Mouse (Mus musculus) hindbrain, embryonic 15.5 days (tissue): ENCODE data around the gene Nuak1. TPM values are rescaled to one million over a fixed set of nuclear protein-coding genes. Genes with fewer than 3 reads are reported as not detected.
A peak's percentile ranks its signal among the peaks of the same experiment; 100 is the strongest.
"Not testable (repeated sequence)": the region's sequence is repeated elsewhere in the genome, so short reads cannot be mapped to it uniquely, and the experiment has no call there.

Source experiments
- ATAC-seq: fragments of 200-750 bp; cut with Nextera tagmentation; 2 replicates; pipeline ENCODE4 v1.8.0; 2017; ENCODE audit warnings: low read depth, moderate number of reproducible peaks, moderate TSS enrichment; ENCODE audit not compliant: low FRiP score
- H3K27ac ChIP-seq: fragments of 300-500 bp; sonication (generic); replicated peaks from 2 replicates; pipeline ENCODE4 v1.5.1; 2015; ENCODE audit warnings: mild to moderate bottlenecking, inconsistent platforms
- H3K27me3 ChIP-seq: fragments of 300-500 bp; sonication (generic); 2 replicates; pipeline ENCODE4 v1.6.1; 2015; ENCODE audit warnings: control low read depth, inconsistent platforms
- H3K36me3 ChIP-seq: fragments of 300-500 bp; sonication (generic); 2 replicates; pipeline ENCODE4 v1.6.1; 2015; ENCODE audit warnings: control low read depth, inconsistent platforms
- H3K4me1 ChIP-seq: fragments of 300-500 bp; sonication (generic); replicated peaks from 2 replicates; pipeline ENCODE4 v1.6.1; 2015; ENCODE audit warnings: control low read depth, inconsistent platforms
- H3K4me2 ChIP-seq: fragments of 300-500 bp; sonication (generic); 2 replicates; pipeline ENCODE4 v1.6.1; 2015; ENCODE audit warnings: moderate library complexity, mild to moderate bottlenecking, inconsistent platforms
- H3K4me3 ChIP-seq: fragments of 300-500 bp; sonication (generic); 2 replicates; pipeline ENCODE4 v1.5.1; 2015; ENCODE audit warnings: mild to moderate bottlenecking, inconsistent platforms
- H3K9ac ChIP-seq: fragments of 300-500 bp; sonication (generic); 2 replicates; pipeline ENCODE4 v1.6.1; 2015; ENCODE audit warnings: inconsistent platforms
- H3K9me3 ChIP-seq: fragments of 300-500 bp; sonication (generic); 2 replicates; pipeline ENCODE4 v1.6.1; 2016; ENCODE audit warnings: control low read depth, inconsistent platforms
- WGBS: fragments of 180-500 bp; shearing (Covaris S2); methylation state at CpG from one replicate; pipeline ENCODE4 v1.1.7; 2015; 5-methylcytosine and 5-hydroxymethylcytosine counted together
- polyA plus RNA-seq: library from polyadenylated mRNA; unstranded; fragments of >200 nt; fragmentation: Nextera tagmentation; extraction: Ambion mirVana; gene quantifications from 2 replicates; pipeline ENCODE4 v1.2.1, GENCODE M21; 2015

Gene Nuak1
- polyA plus RNA-seq, result 4.5 and 5.2 TPM in 2 replicates

DNA sequence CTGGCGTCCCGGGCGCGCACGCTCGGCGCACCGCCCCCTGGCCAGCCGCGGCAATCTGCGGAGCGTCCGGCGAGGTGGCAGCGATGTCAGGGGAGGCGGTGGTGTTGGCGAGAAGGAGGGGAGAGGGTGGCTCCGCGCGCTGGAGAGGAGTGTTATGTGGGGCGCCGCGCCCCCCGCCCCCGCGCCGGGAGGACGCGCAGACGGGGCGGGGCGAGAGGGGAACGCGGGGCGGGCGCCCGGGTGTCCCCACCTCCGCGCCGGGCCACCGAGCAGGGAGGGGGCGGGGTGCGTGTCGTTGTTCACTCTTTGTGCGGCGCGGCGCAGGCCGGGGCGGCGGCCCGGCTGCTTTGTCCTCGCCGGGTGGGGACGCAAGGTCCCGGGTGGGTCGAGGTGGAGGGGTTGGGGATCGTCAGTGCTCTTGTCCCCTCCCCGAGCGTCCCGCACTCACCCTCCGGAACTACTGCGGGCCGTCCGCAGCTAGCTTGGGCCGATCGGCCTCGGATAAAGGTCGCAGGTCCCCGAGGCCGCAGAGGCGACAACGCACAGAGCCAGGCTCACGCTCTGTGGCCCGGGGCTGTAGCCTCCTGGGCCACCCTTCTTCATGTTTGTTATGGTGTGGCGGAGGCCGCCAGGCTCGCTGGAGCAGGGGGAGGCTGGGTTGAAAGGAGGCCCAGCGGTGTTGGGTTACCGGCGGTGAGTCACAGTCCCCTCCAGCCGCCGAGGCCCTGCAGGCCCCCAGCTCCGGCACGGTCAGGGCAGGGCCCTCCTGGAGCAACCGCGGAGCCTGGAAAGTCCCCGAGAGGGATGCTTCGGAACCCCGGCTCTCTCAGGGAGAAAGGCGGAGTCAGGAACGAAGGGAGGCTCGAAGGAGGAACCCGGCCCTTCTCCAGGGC lies at the start of gene Nuak1:
Gene Nuak1 (minus strand): TSS at position 57 of the 893 bp plus-strand sequence.
- H3K4me2 ChIP-seq, result peak within 1 kb of the TSS; percentile 95
- under 1% methylated on average over 75 of the region's 94 CpGs for WGBS
- no peaks in the 10 kb centered on the region for H3K9me3 ChIP-seq
- peak; percentile 92 for ATAC-seq
- H3K27ac ChIP-seq, result peak within 1 kb of the TSS; percentile 96
- H3K4me1 ChIP-seq, result peaks cover 55% of the 10 kb centered on the region
- peak within 1 kb of the TSS; percentile 99 for H3K9ac ChIP-seq
- H3K36me3 ChIP-seq, result no peaks in the 10 kb centered on the region
- no peaks in the 10 kb centered on the region for H3K27me3 ChIP-seq
- peak within 1 kb of the TSS; percentile 87 for H3K4me3 ChIP-seq

DNA sequence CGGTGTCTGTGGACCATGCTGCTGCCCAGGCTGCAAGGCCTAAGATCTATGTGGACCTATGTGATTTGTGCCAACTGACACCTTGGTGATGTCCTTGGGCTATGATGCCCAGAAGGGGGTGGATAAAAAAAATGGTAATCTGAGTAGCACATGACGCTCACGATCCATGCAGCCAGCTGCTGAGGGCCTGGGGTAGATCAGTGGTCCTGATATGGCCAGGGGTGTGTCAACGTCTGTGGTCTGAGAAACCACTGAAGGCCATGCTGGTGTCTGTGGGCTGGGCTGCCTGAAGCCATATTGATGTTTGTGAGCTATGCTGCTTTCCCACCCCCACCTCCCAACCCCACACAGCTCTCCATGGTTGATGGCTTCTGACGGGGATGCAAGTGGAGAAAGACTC lies 49.7 kb upstream of the Nuak1 start:
- Histone ChIP-seq H3K4me1 (no peaks in the 10 kb centered on the region), H3K4me3 (no peak overlapping the region), H3K27ac (no peak overlapping the region), H3K27me3 (no peaks in the 10 kb centered on the region), H3K36me3 (no peaks in the 10 kb centered on the region), H3K4me2 (no peak overlapping the region), H3K9ac (no peak overlapping the region), H3K9me3 (no peaks in the 10 kb centered on the region)
- 95% methylated on average over 5 of the region's 5 CpGs for WGBS
- ATAC-seq, result no peak

DNA sequence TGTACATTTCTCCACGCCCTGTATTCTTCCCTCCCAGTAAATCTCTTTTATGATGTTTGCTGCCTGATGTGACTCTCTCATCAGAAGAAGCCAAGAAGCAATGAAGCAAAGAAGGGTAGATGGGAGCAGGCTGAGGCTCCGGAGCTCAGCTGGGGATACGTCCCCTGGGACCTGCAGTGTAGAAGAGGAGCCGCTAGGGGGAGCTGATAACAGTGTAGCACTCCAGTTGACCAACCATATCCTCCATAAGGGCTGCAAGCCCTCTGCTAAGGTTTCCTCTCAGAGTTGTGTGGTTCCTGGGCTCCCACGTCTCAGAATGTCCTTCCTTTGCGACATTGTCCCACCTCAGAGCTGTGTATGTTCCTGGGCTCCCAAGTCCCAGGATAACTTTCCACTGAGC lies 47.9 kb upstream of the Nuak1 start:
- Histone ChIP-seq H3K4me2 (no peak overlapping the region), H3K27me3 (no peaks in the 10 kb centered on the region), H3K4me3 (no peak overlapping the region), H3K36me3 (no peaks in the 10 kb centered on the region), H3K4me1 (no peaks in the 10 kb centered on the region), H3K9me3 (no peaks in the 10 kb centered on the region), H3K27ac (no peak overlapping the region), H3K9ac (no peak overlapping the region)
- 37% methylated on average over 6 of the region's 6 CpGs for WGBS
- no peak for ATAC-seq

DNA sequence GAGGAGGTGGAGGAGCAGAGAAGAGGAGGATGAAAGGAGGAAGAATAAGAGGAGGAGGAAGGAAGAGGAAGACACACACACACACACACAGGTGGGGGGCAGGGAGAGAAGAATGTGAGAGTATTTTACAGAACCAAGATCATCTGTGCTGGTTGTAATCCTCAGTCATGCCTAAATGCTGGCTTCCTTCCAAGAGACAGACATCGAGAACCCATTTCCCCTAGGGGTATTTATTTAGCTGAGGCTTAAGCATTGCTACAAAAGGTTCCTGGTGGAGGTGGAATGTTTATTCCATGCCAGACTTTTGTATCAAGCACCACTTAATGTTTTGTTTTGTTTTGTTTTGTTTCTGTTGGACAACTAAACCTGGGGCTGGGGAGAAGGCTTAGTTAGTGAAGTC lies 44.3 kb upstream of the Nuak1 start:
- ATAC-seq, result no peak
- no peaks in the 10 kb centered on the region for H3K36me3 ChIP-seq
- H3K4me2 ChIP-seq, result no peak overlapping the region
- no peaks in the 10 kb centered on the region for H3K9me3 ChIP-seq
- H3K4me1 ChIP-seq, result peaks cover 8% of the 10 kb centered on the region; the same call in 1 of the 2 replicates
- 53% methylated on average over 1 of the region's 1 CpGs for WGBS
- H3K9ac ChIP-seq, result no peak overlapping the region
- H3K4me3 ChIP-seq, result no peak overlapping the region
- H3K27me3 ChIP-seq, result no peaks in the 10 kb centered on the region
- no peak overlapping the region for H3K27ac ChIP-seq

- H3K27ac ChIP-seq, result no peak overlapping the region
- no peaks in the 10 kb centered on the region for H3K36me3 ChIP-seq
- H3K9ac ChIP-seq, result no peak overlapping the region
- H3K4me3 ChIP-seq, result no peak overlapping the region
- H3K27me3 ChIP-seq, result no peaks in the 10 kb centered on the region
- no peaks in the 10 kb centered on the region for H3K9me3 ChIP-seq
- no peak overlapping the region for H3K4me2 ChIP-seq
- ATAC-seq, result no peak
- peaks cover 8% of the 10 kb centered on the region; the same call in 1 of the 2 replicates for H3K4me1 ChIP-seq
- 85% methylated on average over 3 of the region's 3 CpGs for WGBS
Measured at GRCm38 (mm10) chr10:84483553-84483952, 43.2 kb upstream of the Nuak1 start.

DNA sequence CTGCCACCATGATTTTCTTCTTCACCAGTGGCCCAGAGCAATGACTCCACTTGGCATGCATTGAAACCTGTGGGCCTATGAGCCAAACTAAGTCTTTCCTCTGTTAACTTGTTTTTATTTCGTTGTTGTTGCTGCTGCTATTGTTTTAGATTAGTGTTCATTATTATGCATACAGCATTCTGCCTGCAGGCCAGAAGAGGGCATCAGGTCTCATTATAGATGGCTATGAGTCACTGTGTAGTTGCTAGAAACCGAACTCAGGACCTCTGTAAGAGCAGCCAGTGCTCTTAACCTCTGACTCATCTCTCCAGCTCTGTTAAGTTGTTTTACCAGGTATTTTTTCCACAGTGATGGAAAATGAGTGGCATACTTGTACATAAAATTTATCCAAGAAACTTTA lies 42.7 kb upstream of the Nuak1 start:
- ATAC-seq, result no peak
- Histone ChIP-seq H3K9ac (no peak overlapping the region), H3K4me3 (no peak overlapping the region), H3K4me1 (peaks cover 8% of the 10 kb centered on the region; the same call in 1 of the 2 replicates), H3K36me3 (no peaks in the 10 kb centered on the region), H3K4me2 (no peak overlapping the region), H3K27ac (no peak overlapping the region), H3K27me3 (no peaks in the 10 kb centered on the region), H3K9me3 (no peaks in the 10 kb centered on the region)
- 75% methylated on average over 2 of the region's 2 CpGs for WGBS

- not testable (repeated sequence) for H3K4me3 ChIP-seq, H3K9ac ChIP-seq, H3K36me3 ChIP-seq, H3K27ac ChIP-seq, ATAC-seq, H3K9me3 ChIP-seq, H3K27me3 ChIP-seq, H3K4me2 ChIP-seq
- peaks cover 13% of the 10 kb centered on the region; the same call in 1 of the 2 replicates for H3K4me1 ChIP-seq
- WGBS, result 92% methylated on average over 15 of the region's 15 CpGs
Measured at GRCm38 (mm10) chr10:84482418-84482817, 42.0 kb upstream of the Nuak1 start.

DNA sequence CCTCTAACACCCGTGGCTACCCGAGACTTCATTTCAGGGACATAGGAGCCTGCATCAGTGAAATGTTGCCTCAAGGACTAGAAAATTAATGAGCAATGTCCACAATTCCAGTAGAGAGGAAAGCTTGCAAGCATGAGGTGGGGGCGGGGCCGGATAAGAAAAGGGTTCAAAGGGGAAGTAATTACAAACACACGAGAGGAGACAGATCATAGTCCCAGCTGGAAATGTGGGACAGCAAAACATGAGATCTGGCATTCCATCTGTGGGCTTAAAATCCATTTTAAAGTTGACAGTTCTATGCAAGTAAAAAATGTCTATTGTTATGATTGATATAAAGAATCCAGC lies 40.9 kb upstream of the Nuak1 start:
- ATAC-seq, result no peak
- 44% methylated on average over 5 of the region's 5 CpGs for WGBS
- no peak overlapping the region for H3K27ac ChIP-seq

GRCm38 (mm10) chr10:84480667-84481326 lies 40.4 kb upstream of the Nuak1 start:
- H3K36me3 ChIP-seq, result no peaks in the 10 kb centered on the region
- no peak overlapping the region for H3K9ac ChIP-seq
- H3K4me2 ChIP-seq, result no peak overlapping the region
- H3K4me1 ChIP-seq, result peaks cover 13% of the 10 kb centered on the region; the same call in 1 of the 2 replicates
- H3K4me3 ChIP-seq, result no peak overlapping the region
- H3K27ac ChIP-seq, result 0 out of 2 replicates have a peak overlapping the region, but pooled peaks have one; percentile 0
- 51% methylated on average over 8 of the region's 8 CpGs for WGBS
- no peak for ATAC-seq
- H3K27me3 ChIP-seq, result no peaks in the 10 kb centered on the region
- no peaks in the 10 kb centered on the region for H3K9me3 ChIP-seq

More for the DNA sequence above, 40.9 kb upstream of the Nuak1 start:
- Histone ChIP-seq H3K9me3 (no peaks in the 10 kb centered on the region), H3K36me3 (no peaks in the 10 kb centered on the region), H3K27me3 (no peaks in the 10 kb centered on the region), H3K4me3 (no peak overlapping the region), H3K4me1 (peaks cover 13% of the 10 kb centered on the region; the same call in 1 of the 2 replicates), H3K4me2 (no peak overlapping the region), H3K9ac (no peak overlapping the region)

GRCm38 (mm10) chr10:84480146-84480545 lies 39.7 kb upstream of the Nuak1 start:
- no peak overlapping the region for H3K9ac ChIP-seq
- H3K27ac ChIP-seq, result no peak overlapping the region
- WGBS, result 34% methylated on average over 4 of the region's 4 CpGs

GRCm38 (mm10) chr10:84477613-84478076 lies 37.2 kb upstream of the Nuak1 start:
- no peak overlapping the region for H3K4me2 ChIP-seq
- H3K36me3 ChIP-seq, result no peaks in the 10 kb centered on the region
- peaks cover 13% of the 10 kb centered on the region; the same call in 1 of the 2 replicates for H3K4me1 ChIP-seq
- H3K4me3 ChIP-seq, result no peak overlapping the region
- H3K9ac ChIP-seq, result no peak overlapping the region
- 8% methylated on average over 3 of the region's 3 CpGs for WGBS
- no peaks in the 10 kb centered on the region for H3K27me3 ChIP-seq
- 0 out of 2 replicates have a peak, but pooled peaks have one; percentile 42 for ATAC-seq
- H3K27ac ChIP-seq, result no peak overlapping the region
- H3K9me3 ChIP-seq, result no peaks in the 10 kb centered on the region

More at GRCm38 (mm10) chr10:84480146-84480545, 39.7 kb upstream of the Nuak1 start:
- Histone ChIP-seq H3K4me3 (no peak overlapping the region), H3K9me3 (no peaks in the 10 kb centered on the region), H3K27me3 (no peaks in the 10 kb centered on the region), H3K4me1 (peaks cover 13% of the 10 kb centered on the region; the same call in 1 of the 2 replicates), H3K36me3 (no peaks in the 10 kb centered on the region), H3K4me2 (no peak overlapping the region)
- ATAC-seq, result no peak

GRCm38 (mm10) chr10:84477045-84477612 lies 36.7 kb upstream of the Nuak1 start:
- H3K9ac ChIP-seq, result no peak overlapping the region
- H3K4me2 ChIP-seq, result no peak overlapping the region
- no peak overlapping the region for H3K4me3 ChIP-seq
- 23% methylated on average over 4 of the region's 4 CpGs for WGBS
- H3K27ac ChIP-seq, result no peak overlapping the region
- H3K36me3 ChIP-seq, result no peaks in the 10 kb centered on the region
- H3K9me3 ChIP-seq, result no peaks in the 10 kb centered on the region
- peaks cover 13% of the 10 kb centered on the region; the same call in 1 of the 2 replicates for H3K4me1 ChIP-seq
- ATAC-seq, result no peak
- H3K27me3 ChIP-seq, result no peaks in the 10 kb centered on the region
